Mouse (Mus musculus): ENCODE measurements around the gene Olfr378.

DNA sequence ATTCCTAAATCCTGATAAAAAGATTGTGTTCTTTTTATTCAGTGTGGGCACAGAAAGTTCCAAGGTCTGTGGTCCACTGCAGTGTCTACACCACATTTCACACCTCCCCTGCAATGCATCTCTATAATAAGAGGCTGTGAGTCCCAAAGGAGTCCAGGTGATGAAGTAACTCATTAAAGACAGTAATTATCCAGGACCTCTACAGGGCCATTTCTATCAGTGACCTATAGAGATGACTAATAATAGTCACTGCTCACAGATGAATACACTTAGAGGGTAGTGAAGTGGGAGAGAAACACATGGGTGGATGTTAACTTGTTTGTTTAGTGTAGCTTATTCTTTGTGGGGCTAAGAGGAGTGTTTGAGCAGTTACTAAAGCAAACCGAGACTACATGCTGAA, at the start of gene Olfr378:
- TF ChIP-seq CTCF (IDR thresholded peaks at IDR 0.05; ENCODE audit: control insufficient read depth, insufficient read depth, insufficient replicate concordance, low read depth, low read length) = no peak
- no peak for TF ChIP-seq POLR2A (IDR thresholded peaks at IDR 0.05; ENCODE audit: control insufficient read depth, low read depth, low read length)
